18 mouse cellular contexts compared by ENCODE assay signal in genomic region chr9:94610101-94610500, GRCm38 (mm10). TPM values are rescaled to one million over a fixed set of nuclear protein-coding genes. Genes with fewer than 3 reads are reported as not detected.
DNase-seq lines count a peak whose midpoint lies in the region; ATAC-seq and TF ChIP-seq lines count a peak whose summit lies in the region.
"Had no signal": no experiment of that assay in that cellular context is flagged by ENCODE, and none has a peak within 500 bp of the region (broad histone marks: within the 10 kb centered on the region; RNA-seq: fewer than 3 reads in every experiment).

No protein-coding gene starts in this region.

- no peak overlapping the region for H3K4me3 ChIP-seq in midbrain, embryonic 12.5 days
- H3K4me3 ChIP-seq in midbrain, embryonic 15.5 days = no peak overlapping the region
- no peak overlapping the region for H3K4me3 ChIP-seq in midbrain, embryonic 14.5 days (replicated peaks; ENCODE audit: low read depth, low read length)
- H3K4me3 ChIP-seq in midbrain, embryonic 10.5 days = no peak overlapping the region
- H3K4me3 ChIP-seq: embryonic facial prominence, embryonic 10.5 days; embryonic facial prominence, embryonic 12.5 days; forebrain, embryonic 12.5 days had no signal

- 47% methylated on average over 3 of the region's 3 CpGs for WGBS in midbrain, embryonic 12.5 days
- WGBS in midbrain, embryonic 15.5 days = 35% methylated on average over 3 of the region's 3 CpGs
- 38% methylated on average over 3 of the region's 3 CpGs for WGBS in midbrain, embryonic 14.5 days
- WGBS in midbrain, embryonic 10.5 days = 66% methylated on average over 3 of the region's 3 CpGs

- TF ChIP-seq CTCF in brain, embryonic 14.5 days (IDR thresholded peaks at IDR 0.05; ENCODE audit: borderline replicate concordance, extremely low read depth, insufficient read depth, insufficient read length) = no peak

- ATAC-seq in midbrain, embryonic 12.5 days (ENCODE audit: low FRiP score, low read depth) = peak; percentile 64
- no peak for ATAC-seq in midbrain, embryonic 15.5 days (replicated peaks)
- no peak for ATAC-seq in midbrain, embryonic 14.5 days (ENCODE audit: low FRiP score, low TSS enrichment)

- H3K9me3 ChIP-seq in midbrain, embryonic 12.5 days = no peaks in the 10 kb centered on the region
- no peaks in the 10 kb centered on the region for H3K9me3 ChIP-seq in midbrain, embryonic 15.5 days
- no peaks in the 10 kb centered on the region for H3K9me3 ChIP-seq in midbrain, embryonic 14.5 days (ENCODE audit: control insufficient read depth, low read length)
- no peaks in the 10 kb centered on the region for H3K9me3 ChIP-seq in midbrain, embryonic 10.5 days (replicated peaks)
- H3K9me3 ChIP-seq: embryonic facial prominence, embryonic 10.5 days; embryonic facial prominence, embryonic 12.5 days; forebrain, embryonic 12.5 days had no signal

- no peak overlapping the region for H3K4me2 ChIP-seq in midbrain, embryonic 12.5 days (replicated peaks)
- no peak overlapping the region for H3K4me2 ChIP-seq in midbrain, embryonic 15.5 days
- no peak overlapping the region for H3K4me2 ChIP-seq in midbrain, embryonic 14.5 days (ENCODE audit: low read length)
- H3K4me2 ChIP-seq: embryonic facial prominence, embryonic 12.5 days; forebrain, embryonic 12.5 days had no signal

- TF ChIP-seq POLR2A in brain, embryonic 14.5 days (IDR thresholded peaks at IDR 0.05; ENCODE audit: borderline replicate concordance, extremely low read depth, insufficient read depth, insufficient read length, poor library complexity, severe bottlenecking) = no peak

- peaks cover 9% of the 10 kb centered on the region for H3K4me1 ChIP-seq in midbrain, embryonic 12.5 days
- peaks cover 13% of the 10 kb centered on the region for H3K4me1 ChIP-seq in midbrain, embryonic 15.5 days
- peaks cover 15% of the 10 kb centered on the region; the same call in 1 of the 2 replicates for H3K4me1 ChIP-seq in midbrain, embryonic 14.5 days (ENCODE audit: control insufficient read depth, insufficient read depth, low read length)
- peaks cover 15% of the 10 kb centered on the region for H3K4me1 ChIP-seq in midbrain, embryonic 10.5 days
- H3K4me1 ChIP-seq: embryonic facial prominence, embryonic 10.5 days; embryonic facial prominence, embryonic 12.5 days had no signal

- no peak overlapping the region for H3K27ac ChIP-seq in midbrain, embryonic 12.5 days (replicated peaks)
- no peak overlapping the region for H3K27ac ChIP-seq in midbrain, embryonic 15.5 days
- no peak overlapping the region for H3K27ac ChIP-seq in midbrain, embryonic 14.5 days (replicated peaks; ENCODE audit: low read depth, low read length)
- no peak overlapping the region for H3K27ac ChIP-seq in midbrain, embryonic 10.5 days (replicated peaks)
- H3K27ac ChIP-seq: embryonic facial prominence, embryonic 10.5 days; embryonic facial prominence, embryonic 12.5 days had no signal

- DNase-seq in heart, adult 11 months = peak; percentile 17
- DNase-seq in heart, adult 18-20 months = no peak
- peak; percentile 18 for DNase-seq in midbrain, embryonic 14.5 days
- DNase-seq in midbrain, embryonic 10.5 days (ENCODE audit: low spot score) = no peak
- DNase-seq in brain, embryonic 14.5 days (ENCODE audit: low read depth) = peak; percentile 34
- DNase-seq in gastrocnemius, postnatal 4 days (ENCODE audit: low spot score in 2 of 2) = no peak
- DNase-seq: adrenal gland, adult 2 months; adrenal gland, postnatal 10 days; adrenal gland, postnatal 25 days; cerebellum, adult 11-12 months; cerebellum, adult 2 months; cerebellum, adult 9-10 months; cerebellum, postnatal 25 days had no signal

- no peaks in the 10 kb centered on the region for H3K27me3 ChIP-seq in midbrain, embryonic 12.5 days
- H3K27me3 ChIP-seq in midbrain, embryonic 15.5 days (replicated peaks) = no peaks in the 10 kb centered on the region
- no peaks in the 10 kb centered on the region for H3K27me3 ChIP-seq in midbrain, embryonic 14.5 days (ENCODE audit: control insufficient read depth, insufficient read depth, low read length)
- H3K27me3 ChIP-seq in midbrain, embryonic 10.5 days (ENCODE audit: low read depth, poor library complexity, severe bottlenecking) = no peaks in the 10 kb centered on the region
- H3K27me3 ChIP-seq: embryonic facial prominence, embryonic 12.5 days; forebrain, embryonic 12.5 days had no signal

- H3K36me3 ChIP-seq in midbrain, embryonic 12.5 days = no peaks in the 10 kb centered on the region
- no peaks in the 10 kb centered on the region for H3K36me3 ChIP-seq in midbrain, embryonic 15.5 days (replicated peaks)
- no peaks in the 10 kb centered on the region for H3K36me3 ChIP-seq in midbrain, embryonic 14.5 days (ENCODE audit: control insufficient read depth, insufficient read depth, low read length)
- H3K36me3 ChIP-seq in midbrain, embryonic 10.5 days = no peaks in the 10 kb centered on the region
- H3K36me3 ChIP-seq: embryonic facial prominence, embryonic 10.5 days; embryonic facial prominence, embryonic 12.5 days; forebrain, embryonic 12.5 days had no signal

- no peak overlapping the region for H3K9ac ChIP-seq in midbrain, embryonic 12.5 days (replicated peaks)
- H3K9ac ChIP-seq in midbrain, embryonic 15.5 days = no peak overlapping the region
- no peak overlapping the region for H3K9ac ChIP-seq in midbrain, embryonic 14.5 days (replicated peaks; ENCODE audit: low read length)
- H3K9ac ChIP-seq: embryonic facial prominence, embryonic 12.5 days; forebrain, embryonic 12.5 days had no signal

RNA-seq across cellular contexts. Expression of gene Slc9a9, which starts 59.6 kb away (rescaled TPM):
- total RNA-seq in heart, adult 18-20 months (2021) = 1 to 10 TPM; 1.6 to 2.4 TPM
- polyA plus RNA-seq in midbrain, embryonic 12.5 days (2016; fragmentation: Nextera tagmentation; extraction: Ambion mirVana) = 4.5 and 5.3 TPM in 2 replicates
- 6.4 and 7.3 TPM in 2 replicates for polyA plus RNA-seq in midbrain, embryonic 15.5 days (2015; fragmentation: Nextera tagmentation; extraction: Ambion mirVana)
- polyA plus RNA-seq in midbrain, embryonic 14.5 days (2014; fragmentation: Nextera tagmentation; extraction: Ambion mirVana) = 5.6 and 6.7 TPM in 2 replicates
- 1.9 and 2.3 TPM in 2 replicates for polyA plus RNA-seq in midbrain, embryonic 10.5 days (2016; fragmentation: Nextera tagmentation; extraction: Ambion mirVana)
- 4.0 and 5.3 TPM in 2 replicates for polyA plus RNA-seq in brain, embryonic 14.5 days (2012; rRNA removed)
- 1 to 10 TPM; 8.4 to 8.5 TPM for total RNA-seq in gastrocnemius, postnatal 4 days (2021)

Comparison
In these comparisons a context has a peak if more than half of its experiments do, and no peak if none do; other contexts are left out.
1. DNase-seq: peak in heart, adult 11 months (single experiment), midbrain, embryonic 14.5 days (single experiment) and brain, embryonic 14.5 days (single experiment); none in heart, adult 18-20 months (0 of 2), midbrain, embryonic 10.5 days (single experiment) and gastrocnemius, postnatal 4 days (0 of 2).